Mouse (Mus musculus): Measurements from ENCODE around the gene Mrtfb. TPM values are rescaled to one million over a fixed set of nuclear protein-coding genes. Genes with fewer than 3 reads are reported as not detected.

Gene Mrtfb
- polyA plus RNA-seq, 1 experiment, result 25.2 TPM

DNA sequence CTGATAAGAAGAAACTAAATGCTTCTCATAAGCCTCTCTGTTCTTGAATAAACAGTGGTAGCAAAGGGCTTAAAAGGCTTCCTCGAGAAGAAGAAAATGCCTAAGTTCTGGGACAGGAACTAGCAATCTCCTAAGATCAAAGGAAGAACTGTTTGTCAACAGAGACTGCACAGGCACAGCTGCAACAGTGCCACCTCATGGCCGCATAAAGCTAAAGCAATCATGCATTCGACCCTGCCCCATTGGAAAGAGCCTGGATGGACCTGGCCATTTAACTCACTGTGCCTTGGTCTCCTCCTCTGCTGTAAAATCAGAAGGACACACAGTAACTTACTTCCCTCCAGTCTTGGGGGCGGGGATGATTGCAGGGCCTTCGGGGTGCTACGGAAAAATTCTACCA, 184.2 kb downstream of the Mrtfb start:
- H3K27ac ChIP-seq (ENCODE audit: insufficient read depth, low read length), result no peak overlapping the region
- peaks cover 2% of the 10 kb centered on the region; the same call in 1 of the 2 replicates for H3K4me1 ChIP-seq (ENCODE audit: control insufficient read depth, insufficient read depth, low read length)
- no peak overlapping the region for H3K4me3 ChIP-seq (ENCODE audit: insufficient read depth, low read length)
- TF ChIP-seq POLR2A (IDR thresholded peaks at IDR 0.05; ENCODE audit: low read depth, low read length), result no peak
- TF ChIP-seq CTCF (IDR thresholded peaks at IDR 0.05; ENCODE audit: borderline replicate concordance, insufficient read depth, low read length), result peak; percentile 78

DNA sequence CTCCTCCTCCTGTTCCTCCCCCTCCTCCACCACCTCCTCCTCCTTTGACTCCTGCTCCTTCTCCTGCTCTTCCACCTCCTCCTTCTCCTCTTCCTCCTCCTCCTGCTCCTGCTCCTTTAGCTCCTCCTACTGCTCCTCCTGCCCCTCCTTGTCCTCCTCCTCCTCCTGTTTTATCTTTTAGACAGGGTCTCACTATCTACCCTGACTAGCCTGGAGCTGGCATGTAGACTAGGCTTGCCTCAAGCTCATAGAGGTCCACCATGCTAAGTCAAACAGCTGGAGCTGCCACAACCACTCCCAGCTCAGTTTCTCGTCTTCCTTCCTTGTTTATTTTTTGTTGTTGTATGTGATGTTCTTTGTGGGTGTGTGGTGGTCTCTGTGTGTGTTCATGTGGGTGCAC, 187.5 kb downstream of the Mrtfb start:
- Histone ChIP-seq H3K4me3 (ENCODE audit: insufficient read depth, low read length) (no peak overlapping the region), H3K27ac (ENCODE audit: insufficient read depth, low read length) (no peak overlapping the region), H3K4me1 (ENCODE audit: control insufficient read depth, insufficient read depth, low read length) (no peaks in the 10 kb centered on the region)
- no peak for TF ChIP-seq POLR2A (IDR thresholded peaks at IDR 0.05; ENCODE audit: low read depth, low read length)
- no peak for TF ChIP-seq CTCF (IDR thresholded peaks at IDR 0.05; ENCODE audit: borderline replicate concordance, insufficient read depth, low read length)

DNA sequence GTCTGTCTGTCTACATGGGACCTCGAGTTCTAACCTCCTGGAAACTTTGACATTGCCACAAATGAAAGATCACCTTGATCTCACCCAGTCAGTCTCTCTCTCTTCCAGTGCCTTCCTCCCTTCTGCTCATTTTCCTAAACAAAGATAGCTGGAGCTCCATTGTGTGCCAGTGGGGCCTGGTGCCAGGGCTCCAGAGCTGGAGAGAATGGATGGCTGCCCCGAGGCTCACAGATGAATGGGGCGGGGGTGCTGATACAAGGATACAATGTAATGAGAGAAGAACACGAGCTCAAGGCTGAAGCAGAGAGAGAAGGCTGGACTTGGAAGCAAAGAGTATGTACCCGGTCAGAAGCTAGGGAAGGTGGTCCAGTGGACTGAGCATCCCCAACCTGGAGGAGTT, 189.2 kb downstream of the Mrtfb start:
- no peak for TF ChIP-seq CTCF (IDR thresholded peaks at IDR 0.05; ENCODE audit: borderline replicate concordance, insufficient read depth, low read length)
- TF ChIP-seq POLR2A (IDR thresholded peaks at IDR 0.05; ENCODE audit: low read depth, low read length), result no peak
- no peak overlapping the region for H3K27ac ChIP-seq (ENCODE audit: insufficient read depth, low read length)
- no peaks in the 10 kb centered on the region for H3K4me1 ChIP-seq (ENCODE audit: control insufficient read depth, insufficient read depth, low read length)
- H3K4me3 ChIP-seq (ENCODE audit: insufficient read depth, low read length), result no peak overlapping the region

DNA sequence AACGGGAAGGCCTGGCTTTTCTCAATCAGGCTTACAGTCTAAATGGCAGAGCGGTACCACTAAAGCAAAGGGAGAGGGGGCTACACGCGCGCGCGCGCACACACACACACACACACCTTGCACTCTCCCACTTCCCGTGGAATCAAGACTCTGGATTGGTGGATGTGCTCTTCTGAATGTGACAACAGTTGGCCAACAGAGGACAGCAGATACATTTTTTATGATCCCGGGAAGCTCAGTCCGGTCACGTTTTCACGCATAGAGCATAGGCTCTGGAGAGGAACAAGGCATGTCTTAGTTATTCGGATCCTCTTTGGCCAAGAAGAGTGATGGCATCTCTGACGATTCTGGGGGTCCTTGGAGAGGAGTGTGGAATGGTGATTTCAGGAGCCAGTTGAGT, 190.2 kb downstream of the Mrtfb start:
- TF ChIP-seq POLR2A (IDR thresholded peaks at IDR 0.05; ENCODE audit: low read depth, low read length) (no peak), CTCF (IDR thresholded peaks at IDR 0.05; ENCODE audit: borderline replicate concordance, insufficient read depth, low read length) (no peak)
- Histone ChIP-seq H3K4me3 (ENCODE audit: insufficient read depth, low read length) (no peak overlapping the region), H3K4me1 (ENCODE audit: control insufficient read depth, insufficient read depth, low read length) (no peaks in the 10 kb centered on the region), H3K27ac (ENCODE audit: insufficient read depth, low read length) (no peak overlapping the region)

DNA sequence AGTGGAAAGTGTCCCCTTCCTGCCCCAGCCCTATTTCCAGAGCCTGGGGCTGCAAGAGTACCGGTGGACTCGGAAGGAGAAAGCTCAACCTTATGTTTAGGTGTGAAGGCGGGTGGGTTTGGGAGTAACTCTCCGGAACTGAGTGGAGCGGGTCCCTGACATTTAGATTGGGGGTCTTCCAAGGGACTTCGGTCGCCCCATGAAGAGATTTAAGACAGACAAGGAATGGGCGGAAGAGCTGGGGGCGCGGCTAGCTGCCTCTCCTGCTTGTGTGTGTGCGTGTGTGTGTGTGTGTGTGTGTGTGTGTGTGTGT, 190.6 kb downstream of the Mrtfb start:
- TF ChIP-seq CTCF (IDR thresholded peaks at IDR 0.05; ENCODE audit: borderline replicate concordance, insufficient read depth, low read length) (no peak), POLR2A (IDR thresholded peaks at IDR 0.05; ENCODE audit: low read depth, low read length) (no peak)
- Histone ChIP-seq H3K4me3 (ENCODE audit: insufficient read depth, low read length) (peak overlapping the region; percentile 41; the same call in 1 of the 2 replicates), H3K27ac (ENCODE audit: insufficient read depth, low read length) (no peak overlapping the region)

DNA sequence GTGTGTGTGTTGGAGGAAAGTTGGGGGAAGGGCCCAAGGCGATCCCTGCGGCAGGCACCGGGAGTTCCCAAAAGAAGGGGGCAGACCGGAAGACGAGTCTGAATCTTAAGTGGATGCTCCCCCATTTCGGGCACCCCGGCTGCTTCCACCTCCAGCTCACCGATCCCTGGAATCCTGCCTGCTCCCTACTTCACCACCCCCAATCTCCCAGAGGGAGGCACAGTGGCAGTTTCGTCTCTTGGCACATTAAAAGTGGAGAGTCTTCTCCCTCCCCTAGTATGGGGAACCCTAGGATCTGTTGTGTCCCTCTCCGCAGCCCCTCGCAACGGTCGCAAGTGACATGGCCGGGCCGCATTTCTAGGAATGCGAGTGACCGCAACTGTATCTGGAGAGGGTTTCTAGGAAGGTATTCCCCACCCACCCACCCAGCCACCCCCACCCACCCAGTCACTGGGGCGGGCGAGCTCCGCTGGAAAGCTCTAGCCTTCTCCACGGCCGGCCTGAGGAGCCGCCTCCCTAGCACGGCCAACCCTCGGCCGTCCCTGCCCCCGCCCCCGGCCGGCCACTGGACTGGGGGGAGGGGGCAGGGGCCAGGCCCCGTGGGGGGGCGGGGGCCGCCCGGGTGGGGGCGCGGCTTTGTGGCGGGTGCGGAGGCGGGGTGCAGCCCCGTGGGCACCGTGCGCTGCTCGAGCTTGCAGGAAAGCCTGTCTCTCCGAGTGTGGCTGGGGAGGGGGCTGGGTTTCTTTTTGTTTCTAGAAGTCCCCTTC, 191.2 kb downstream of the Mrtfb start:
- Histone ChIP-seq H3K4me3 (ENCODE audit: insufficient read depth, low read length) (peak overlapping the region; percentile 69), H3K4me1 (ENCODE audit: control insufficient read depth, insufficient read depth, low read length) (no peaks in the 10 kb centered on the region), H3K27ac (ENCODE audit: insufficient read depth, low read length) (peak overlapping the region; percentile 43; the same call in 1 of the 2 replicates)
- TF ChIP-seq CTCF (IDR thresholded peaks at IDR 0.05; ENCODE audit: borderline replicate concordance, insufficient read depth, low read length), result no peak
- TF ChIP-seq POLR2A (IDR thresholded peaks at IDR 0.05; ENCODE audit: low read depth, low read length), result peak; percentile 56

More for the DNA sequence above, 190.6 kb downstream of the Mrtfb start:
- no peaks in the 10 kb centered on the region for H3K4me1 ChIP-seq (ENCODE audit: control insufficient read depth, insufficient read depth, low read length)

DNA sequence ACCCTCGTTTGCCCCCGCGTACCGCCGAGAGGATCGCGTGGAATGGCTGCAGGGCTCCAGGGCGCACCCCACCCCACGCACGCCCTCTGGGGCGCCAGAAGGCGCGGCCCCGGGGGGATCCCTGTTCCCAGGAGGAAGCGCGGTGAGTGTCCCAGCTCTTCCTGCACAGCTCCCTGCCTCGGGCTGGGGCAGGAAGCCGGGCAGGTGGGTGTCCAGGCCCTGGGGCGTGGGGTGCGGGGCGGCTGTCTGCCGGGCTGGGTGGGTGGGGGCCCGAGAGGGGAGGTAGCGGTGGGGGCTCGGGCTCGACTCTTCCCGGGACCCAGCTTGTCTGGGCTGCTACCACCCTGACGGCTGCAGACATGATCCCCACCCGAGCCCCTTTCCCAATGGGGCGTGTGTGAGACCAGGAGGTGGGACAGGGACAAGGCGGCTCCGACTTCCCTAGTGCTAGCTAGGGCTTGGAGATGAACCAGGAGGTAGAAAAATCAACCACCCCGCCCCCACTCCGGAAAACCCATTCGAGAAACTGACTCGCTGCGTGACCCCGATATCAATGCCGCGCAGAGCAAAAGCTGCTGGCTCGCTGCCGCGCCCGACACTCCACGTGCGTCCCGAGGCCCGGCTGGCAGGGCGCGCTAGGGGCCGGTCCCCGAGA, 191.9 kb downstream of the Mrtfb start:
- TF ChIP-seq POLR2A (IDR thresholded peaks at IDR 0.05; ENCODE audit: low read depth, low read length) (0 out of 2 replicates have a peak, but pooled peaks have one; percentile 20), CTCF (IDR thresholded peaks at IDR 0.05; ENCODE audit: borderline replicate concordance, insufficient read depth, low read length) (no peak)
- H3K4me1 ChIP-seq (ENCODE audit: control insufficient read depth, insufficient read depth, low read length), result no peaks in the 10 kb centered on the region
- H3K27ac ChIP-seq (ENCODE audit: insufficient read depth, low read length), result 0 out of 2 replicates have a peak overlapping the region, but pooled peaks have one; percentile 16
- peak overlapping the region; percentile 69 for H3K4me3 ChIP-seq (ENCODE audit: insufficient read depth, low read length)

DNA sequence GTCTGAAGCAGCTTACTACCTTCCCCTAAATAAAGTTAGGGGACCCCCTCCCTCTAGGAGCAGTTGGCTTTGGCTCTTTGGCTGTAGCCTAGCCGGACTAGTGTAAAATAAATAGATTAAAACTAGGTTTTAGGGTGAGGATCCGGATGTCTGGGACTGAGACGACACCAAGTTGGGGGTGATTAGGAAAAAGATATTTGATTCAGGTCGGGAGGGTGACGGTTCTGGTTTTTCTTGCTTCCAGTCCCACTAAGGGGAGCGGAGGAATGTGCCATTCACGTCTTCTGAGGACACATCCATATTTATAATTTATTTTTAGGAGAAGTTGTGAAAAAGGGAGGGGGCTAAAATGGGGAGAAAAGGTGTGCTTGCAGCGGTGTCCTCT, 192.4 kb downstream of the Mrtfb start:
- no peak overlapping the region for H3K27ac ChIP-seq (ENCODE audit: insufficient read depth, low read length)
- no peaks in the 10 kb centered on the region for H3K4me1 ChIP-seq (ENCODE audit: control insufficient read depth, insufficient read depth, low read length)
- TF ChIP-seq POLR2A (IDR thresholded peaks at IDR 0.05; ENCODE audit: low read depth, low read length), result no peak
- TF ChIP-seq CTCF (IDR thresholded peaks at IDR 0.05; ENCODE audit: borderline replicate concordance, insufficient read depth, low read length), result no peak
- H3K4me3 ChIP-seq (ENCODE audit: insufficient read depth, low read length), result peak overlapping the region; percentile 69

DNA sequence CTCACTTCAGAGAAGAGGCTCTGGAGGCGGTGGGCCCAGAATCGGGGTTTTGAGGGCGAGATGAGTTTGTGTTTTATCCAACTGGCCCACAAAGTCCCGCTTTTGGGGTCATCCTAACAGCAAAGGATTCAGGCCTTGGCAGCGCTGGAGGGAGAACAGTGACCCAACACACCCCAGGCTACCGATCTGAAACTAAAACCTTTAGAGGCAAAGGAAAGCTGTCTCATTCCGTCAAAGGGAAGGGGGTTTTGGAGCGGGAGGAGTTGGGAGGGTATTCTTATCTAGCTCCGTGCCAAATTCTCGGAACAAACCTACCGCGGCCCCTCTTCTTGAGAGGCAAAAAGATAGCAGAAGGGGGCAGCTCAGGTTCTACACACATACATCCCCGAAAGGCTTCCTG, 193.2 kb downstream of the Mrtfb start:
- Histone ChIP-seq H3K4me3 (ENCODE audit: insufficient read depth, low read length) (peak overlapping the region; percentile 69), H3K4me1 (ENCODE audit: control insufficient read depth, insufficient read depth, low read length) (no peaks in the 10 kb centered on the region), H3K27ac (ENCODE audit: insufficient read depth, low read length) (no peak overlapping the region)
- TF ChIP-seq POLR2A (IDR thresholded peaks at IDR 0.05; ENCODE audit: low read depth, low read length) (no peak), CTCF (IDR thresholded peaks at IDR 0.05; ENCODE audit: borderline replicate concordance, insufficient read depth, low read length) (no peak)

DNA sequence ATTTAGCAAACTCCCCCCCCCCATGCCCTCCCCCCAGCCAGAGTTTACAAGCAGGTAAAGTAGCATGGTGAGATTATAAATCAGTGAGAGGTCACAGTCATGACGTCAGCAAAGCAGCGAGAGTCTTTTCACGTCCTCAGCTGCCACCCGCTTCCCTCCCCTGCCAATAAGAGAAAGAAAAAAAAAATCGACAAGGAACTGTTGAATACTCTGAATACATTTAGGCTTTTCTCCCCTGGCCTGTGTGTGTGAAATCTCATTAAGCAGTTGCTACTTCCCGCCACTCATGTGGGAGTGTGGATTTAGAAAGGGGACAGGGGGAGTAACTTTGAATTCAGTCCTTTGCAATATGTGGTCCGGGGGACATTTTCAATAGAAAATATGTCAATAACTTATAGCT, 194.6 kb downstream of the Mrtfb start:
- no peak overlapping the region for H3K27ac ChIP-seq (ENCODE audit: insufficient read depth, low read length)
- TF ChIP-seq POLR2A (IDR thresholded peaks at IDR 0.05; ENCODE audit: low read depth, low read length) (no peak), CTCF (IDR thresholded peaks at IDR 0.05; ENCODE audit: borderline replicate concordance, insufficient read depth, low read length) (no peak)
- no peak overlapping the region for H3K4me3 ChIP-seq (ENCODE audit: insufficient read depth, low read length)
- no peaks in the 10 kb centered on the region for H3K4me1 ChIP-seq (ENCODE audit: control insufficient read depth, insufficient read depth, low read length)
